Mouse (Mus musculus) heart, embryonic 11.5 days (tissue): ENCODE results near the gene Kctd18. TPM values are rescaled to one million over a fixed set of nuclear protein-coding genes. Genes with fewer than 3 reads are reported as not detected.

Source experiments
- ATAC-seq: fragments of 200-750 bp; cut with Nextera tagmentation; replicated peaks from 2 replicates; pipeline ENCODE4 v1.8.0; 2017; ENCODE audit warnings: moderate library complexity; ENCODE audit not compliant: insufficient number of reproducible peaks, low FRiP score, low TSS enrichment
- H3K27ac ChIP-seq: fragments of 300-500 bp; sonication (generic); 2 replicates; pipeline ENCODE4 v1.5.1; 2014; ENCODE audit warnings: mild to moderate bottlenecking, low read depth, low read length
- H3K27me3 ChIP-seq: fragments of 300-500 bp; sonication (generic); 2 replicates; pipeline ENCODE4 v1.6.1; 2014; ENCODE audit warnings: mild to moderate bottlenecking, low read length, mixed read lengths; ENCODE audit not compliant: control insufficient read depth, insufficient read depth
- H3K36me3 ChIP-seq: fragments of 300-500 bp; sonication (generic); 2 replicates; pipeline ENCODE4 v1.6.1; 2014; ENCODE audit warnings: mild to moderate bottlenecking, low read length, moderate library complexity, mixed read lengths; ENCODE audit not compliant: control insufficient read depth, insufficient read depth
- H3K4me1 ChIP-seq: fragments of 300-500 bp; sonication (generic); 2 replicates; pipeline ENCODE4 v1.6.1; 2014; ENCODE audit warnings: low read length; ENCODE audit not compliant: control insufficient read depth, insufficient read depth
- H3K4me2 ChIP-seq: fragments of 300-500 bp; sonication (generic); 2 replicates; pipeline ENCODE4 v1.6.1; 2014; ENCODE audit warnings: mild to moderate bottlenecking, moderate library complexity
- H3K4me3 ChIP-seq: fragments of 300-500 bp; sonication (generic); 2 replicates; pipeline ENCODE4 v1.5.1; 2014; ENCODE audit warnings: low read depth, low read length
- H3K9ac ChIP-seq: fragments of 300-500 bp; sonication (generic); 2 replicates; pipeline ENCODE4 v1.6.1; 2014; ENCODE audit warnings: mild to moderate bottlenecking, low read depth, low read length, moderate library complexity
- H3K9me3 ChIP-seq: fragments of 300-500 bp; sonication (generic); replicated peaks from 2 replicates; pipeline ENCODE4 v1.6.1; 2016; ENCODE audit warnings: low read length; ENCODE audit not compliant: control insufficient read depth
- WGBS: fragments of 180-500 bp; shearing (Covaris S2); extraction: QIAGEN DNeasy Blood & Tissue Kit; methylation state at CpG from one replicate; pipeline ENCODE4 v1.1.7; 2014; ENCODE audit not compliant: insufficient replicate concordance; 5-methylcytosine and 5-hydroxymethylcytosine counted together
- polyA plus RNA-seq: library from polyadenylated mRNA; unstranded; fragments of >200 nt; fragmentation: Nextera tagmentation; extraction: Ambion mirVana; gene quantifications from 2 replicates; pipeline ENCODE4 v1.2.1, GENCODE M21; 2014

Gene Kctd18
- polyA plus RNA-seq, 1 experiment from 2014 or later = 11.1 TPM

DNA sequence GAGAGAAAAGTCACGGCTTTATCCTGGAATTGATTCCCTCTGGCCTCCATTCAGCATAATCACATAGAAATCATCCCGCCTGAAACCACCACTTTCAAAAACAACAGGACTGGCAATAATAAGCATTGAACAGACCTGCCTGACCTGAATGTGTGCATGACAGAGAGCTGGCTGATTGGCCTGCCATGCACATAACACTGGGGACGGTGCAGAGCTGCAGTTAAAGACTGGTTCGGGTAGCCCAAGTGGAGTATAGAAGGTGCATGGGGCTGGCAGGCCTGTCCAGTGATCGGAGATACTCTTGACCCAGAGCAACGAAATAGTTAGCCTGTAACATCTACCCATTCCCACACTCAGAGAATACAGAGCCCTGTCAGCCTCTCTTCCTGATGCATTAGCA lies 76.5 kb downstream of the Kctd18 start:
- H3K4me2 ChIP-seq = no peak overlapping the region
- no peak overlapping the region for H3K9ac ChIP-seq
- 71% methylated on average over 6 of the region's 6 CpGs for WGBS
- H3K9me3 ChIP-seq = no peaks in the 10 kb centered on the region
- 0 out of 2 replicates have a peak, but pooled peaks cover 2% of the 10 kb centered on the region for H3K36me3 ChIP-seq
- H3K27me3 ChIP-seq = no peaks in the 10 kb centered on the region
- ATAC-seq = no peak
- H3K27ac ChIP-seq = no peak overlapping the region
- no peak overlapping the region for H3K4me3 ChIP-seq
- H3K4me1 ChIP-seq = no peaks in the 10 kb centered on the region

DNA sequence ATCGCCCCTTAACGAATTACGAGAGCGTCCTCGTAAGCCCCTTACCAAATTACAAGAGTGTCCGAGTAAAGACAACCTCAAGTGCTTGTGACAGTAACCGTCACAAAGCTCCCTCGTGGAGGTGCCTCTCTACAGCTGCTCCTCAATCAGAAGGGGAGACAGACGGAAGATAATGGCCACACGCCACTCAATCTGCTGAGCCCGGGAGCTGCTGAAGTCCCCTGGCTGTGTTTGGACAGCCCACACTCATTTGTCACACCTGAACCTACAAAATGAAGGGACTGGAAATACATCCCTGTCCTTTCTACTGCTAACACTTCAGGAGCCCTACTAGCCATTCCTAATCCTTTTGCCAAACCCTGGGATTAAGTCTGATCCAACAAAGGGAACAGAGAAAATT lies 77.0 kb downstream of the Kctd18 start:
- H3K4me3 ChIP-seq = no peak overlapping the region
- no peak overlapping the region for H3K4me2 ChIP-seq
- no peak overlapping the region for H3K27ac ChIP-seq
- H3K9me3 ChIP-seq = no peaks in the 10 kb centered on the region
- 40% methylated on average over 11 of the region's 11 CpGs for WGBS
- 0 out of 2 replicates have a peak, but pooled peaks cover 2% of the 10 kb centered on the region for H3K36me3 ChIP-seq
- no peak for ATAC-seq
- no peaks in the 10 kb centered on the region for H3K4me1 ChIP-seq
- H3K9ac ChIP-seq = no peak overlapping the region
- H3K27me3 ChIP-seq = no peaks in the 10 kb centered on the region

DNA sequence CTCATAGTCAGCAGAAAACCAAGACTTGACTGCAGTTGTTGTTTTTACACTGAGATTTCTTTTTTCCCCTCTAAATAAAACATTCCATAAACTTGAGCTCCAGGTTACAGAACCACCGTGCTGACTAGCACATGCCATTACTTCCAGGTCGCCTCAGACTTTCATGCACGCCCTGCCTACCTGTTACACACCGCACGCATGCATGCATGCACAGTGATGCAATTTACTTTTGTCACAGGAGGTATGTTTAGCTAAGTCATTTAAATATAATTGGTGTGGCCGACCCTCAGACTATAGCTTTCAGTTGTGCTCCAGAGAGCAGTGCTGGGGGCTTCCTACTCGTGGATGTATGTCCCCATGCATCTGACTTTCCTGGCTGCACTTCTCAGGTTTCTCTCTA lies 77.7 kb downstream of the Kctd18 start:
- no peaks in the 10 kb centered on the region for H3K27me3 ChIP-seq
- ATAC-seq = no peak
- 0 out of 2 replicates have a peak, but pooled peaks cover 2% of the 10 kb centered on the region for H3K36me3 ChIP-seq
- 71% methylated on average over 7 of the region's 7 CpGs for WGBS
- H3K4me3 ChIP-seq = no peak overlapping the region
- H3K4me2 ChIP-seq = no peak overlapping the region
- no peak overlapping the region for H3K9ac ChIP-seq
- no peaks in the 10 kb centered on the region for H3K9me3 ChIP-seq
- H3K4me1 ChIP-seq = no peaks in the 10 kb centered on the region
- H3K27ac ChIP-seq = no peak overlapping the region

DNA sequence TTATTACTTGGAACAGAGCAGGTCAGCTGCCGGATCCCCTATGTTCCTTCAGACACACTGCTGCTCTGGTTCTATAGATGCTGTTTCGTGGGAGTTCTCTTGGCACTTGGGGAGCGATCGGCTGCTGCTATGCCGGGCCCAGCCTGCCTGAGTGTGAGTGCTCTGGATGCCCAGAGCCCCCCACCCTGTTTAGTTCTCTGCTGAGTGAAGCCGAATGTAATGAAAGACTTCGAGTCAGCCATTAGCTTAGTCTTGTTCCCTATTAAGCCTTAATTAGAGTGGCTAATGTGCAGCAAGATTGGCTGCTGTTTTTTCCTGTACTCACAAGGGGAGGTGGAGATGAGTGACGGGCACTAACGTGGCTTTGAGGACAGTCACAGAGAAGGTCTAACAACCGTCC lies 78.1 kb downstream of the Kctd18 start:
- H3K9ac ChIP-seq = no peak overlapping the region
- 66% methylated on average over 10 of the region's 10 CpGs for WGBS
- H3K4me1 ChIP-seq = no peaks in the 10 kb centered on the region
- 0 out of 2 replicates have a peak, but pooled peaks cover 2% of the 10 kb centered on the region for H3K36me3 ChIP-seq
- ATAC-seq = no peak
- no peak overlapping the region for H3K4me2 ChIP-seq
- no peak overlapping the region for H3K4me3 ChIP-seq
- no peaks in the 10 kb centered on the region for H3K27me3 ChIP-seq
- no peaks in the 10 kb centered on the region for H3K9me3 ChIP-seq
- H3K27ac ChIP-seq = no peak overlapping the region

DNA sequence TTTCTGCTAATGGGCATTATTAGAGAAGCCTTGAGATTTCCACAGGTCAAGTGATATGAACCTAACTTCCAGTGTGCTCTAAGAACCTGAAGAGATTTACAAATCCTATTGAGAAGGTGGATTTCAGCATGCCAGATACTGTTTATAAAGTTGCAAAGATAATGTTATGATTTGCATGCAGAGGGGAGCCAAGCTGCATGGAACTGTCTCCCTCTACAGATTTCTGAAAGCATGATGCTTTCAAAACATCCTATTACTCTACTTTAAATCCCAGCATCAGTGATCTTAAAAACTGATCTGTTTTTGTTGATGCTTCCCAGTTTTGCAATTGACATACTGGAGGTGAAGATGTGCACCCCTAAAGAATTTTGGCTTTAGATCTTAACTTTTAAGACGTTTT lies 84.5 kb downstream of the Kctd18 start:
- no peak for ATAC-seq
- Histone ChIP-seq H3K36me3 (no peaks in the 10 kb centered on the region), H3K27ac (no peak overlapping the region), H3K4me1 (no peaks in the 10 kb centered on the region), H3K27me3 (no peaks in the 10 kb centered on the region), H3K4me2 (no peak overlapping the region), H3K4me3 (no peak overlapping the region), H3K9me3 (no peaks in the 10 kb centered on the region), H3K9ac (no peak overlapping the region)
- WGBS = 57% methylated on average over 1 of the region's 1 CpGs

DNA sequence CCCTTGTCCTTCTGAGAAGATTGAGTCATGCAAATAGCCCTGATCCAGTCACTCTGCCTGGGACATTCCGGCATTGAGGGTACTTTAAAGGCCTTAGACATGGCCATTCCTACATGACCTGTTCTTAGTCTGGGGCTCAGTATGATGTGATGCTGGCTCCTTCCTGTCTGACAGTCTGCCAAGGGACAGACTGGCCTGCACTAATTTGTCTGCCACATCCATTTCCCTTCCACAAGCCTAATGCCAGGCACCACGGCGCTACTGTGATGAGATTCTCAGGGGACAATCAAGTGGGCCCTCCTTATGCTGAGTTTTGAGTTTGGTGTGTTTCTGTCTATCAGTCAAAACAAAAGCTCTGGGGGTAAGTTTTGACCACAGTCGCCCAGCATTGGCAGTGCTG lies 100.2 kb downstream of the Kctd18 start:
- Histone ChIP-seq H3K9ac (no peak overlapping the region), H3K4me2 (no peak overlapping the region), H3K36me3 (no peaks in the 10 kb centered on the region), H3K4me1 (no peaks in the 10 kb centered on the region), H3K9me3 (no peaks in the 10 kb centered on the region), H3K27ac (no peak overlapping the region), H3K27me3 (no peaks in the 10 kb centered on the region), H3K4me3 (no peak overlapping the region)
- ATAC-seq = no peak
- 79% methylated on average over 4 of the region's 4 CpGs for WGBS

DNA sequence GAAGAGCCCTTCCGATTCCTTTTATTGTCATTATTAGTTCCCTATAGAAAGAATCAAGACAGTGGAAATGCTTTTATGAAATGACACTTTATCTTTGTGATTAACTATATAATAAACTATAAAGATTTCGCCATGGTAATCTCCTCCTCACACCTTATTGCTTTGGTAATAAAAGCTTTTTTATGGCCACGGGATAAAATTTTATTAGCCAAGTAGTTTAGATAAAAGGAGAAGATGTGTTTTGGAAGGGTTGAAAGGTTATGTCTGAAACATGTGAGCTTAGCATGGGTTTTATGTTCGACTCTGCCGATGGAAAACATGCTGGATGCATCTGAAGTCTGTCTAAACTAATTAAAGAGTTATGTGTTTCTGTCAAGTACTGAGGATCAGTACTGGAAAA lies 101.4 kb downstream of the Kctd18 start:
- H3K4me1 ChIP-seq = no peaks in the 10 kb centered on the region
- 82% methylated on average over 5 of the region's 5 CpGs for WGBS

DNA sequence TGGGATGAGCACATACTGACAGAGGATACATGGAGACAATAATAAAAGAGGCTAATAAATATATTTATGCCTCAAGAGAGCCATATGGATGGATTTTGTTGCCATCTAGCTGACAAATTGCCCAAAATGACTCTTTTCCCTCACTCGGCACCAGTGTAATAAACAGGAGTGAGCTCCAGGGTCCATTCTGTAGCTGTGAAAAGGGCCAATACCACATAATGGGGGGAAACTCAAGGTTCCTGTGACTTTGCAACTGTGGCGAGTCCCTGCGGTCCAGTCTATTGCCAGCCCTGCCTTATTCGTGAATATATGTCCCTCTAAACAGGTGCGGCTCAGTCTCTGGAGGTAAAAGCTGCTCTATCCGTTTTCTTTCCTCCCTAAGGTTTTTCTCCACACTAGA lies 107.2 kb downstream of the Kctd18 start:
- 83% methylated on average over 6 of the region's 6 CpGs for WGBS
- Histone ChIP-seq H3K27ac (no peak overlapping the region), H3K9me3 (no peaks in the 10 kb centered on the region), H3K4me3 (no peak overlapping the region), H3K27me3 (no peaks in the 10 kb centered on the region), H3K9ac (no peak overlapping the region), H3K4me1 (no peaks in the 10 kb centered on the region), H3K36me3 (no peaks in the 10 kb centered on the region), H3K4me2 (no peak overlapping the region)
- ATAC-seq = no peak

More for the DNA sequence above, 101.4 kb downstream of the Kctd18 start:
- Histone ChIP-seq H3K36me3 (no peaks in the 10 kb centered on the region), H3K27me3 (no peaks in the 10 kb centered on the region), H3K4me2 (no peak overlapping the region), H3K9ac (no peak overlapping the region), H3K4me3 (no peak overlapping the region), H3K27ac (no peak overlapping the region), H3K9me3 (no peaks in the 10 kb centered on the region)
- ATAC-seq = no peak

DNA sequence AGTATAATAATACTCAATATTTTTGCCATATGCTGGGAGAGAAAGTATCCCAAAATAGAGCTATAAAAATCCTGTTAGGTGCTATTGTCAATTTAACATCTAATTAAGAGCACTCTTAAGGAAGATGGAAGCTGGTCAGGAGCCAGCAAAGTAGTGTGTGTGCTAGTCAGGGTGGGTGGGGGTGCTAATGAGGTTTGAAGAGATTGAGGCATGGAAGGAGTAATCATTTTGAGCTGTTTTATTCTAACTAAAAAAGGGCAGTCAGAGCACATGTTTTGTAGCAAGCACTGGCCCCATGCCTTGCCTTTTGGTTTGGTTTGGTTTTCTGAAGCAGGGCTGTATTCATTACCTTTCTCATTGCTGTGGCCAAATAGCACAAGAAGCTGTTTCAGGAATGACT lies 112.4 kb downstream of the Kctd18 start:
- H3K4me1 ChIP-seq = peaks cover 6% of the 10 kb centered on the region; the same call in 1 of the 2 replicates
- no peak overlapping the region for H3K27ac ChIP-seq
- no peaks in the 10 kb centered on the region for H3K9me3 ChIP-seq
- ATAC-seq = no peak
- H3K27me3 ChIP-seq = no peaks in the 10 kb centered on the region
- H3K36me3 ChIP-seq = no peaks in the 10 kb centered on the region
- H3K9ac ChIP-seq = no peak overlapping the region
- no peak overlapping the region for H3K4me2 ChIP-seq
- no peak overlapping the region for H3K4me3 ChIP-seq
